Mouse (Mus musculus): ENCODE data around the gene Etv4. TPM values are rescaled to one million over a fixed set of nuclear protein-coding genes. Genes with fewer than 3 reads are reported as not detected.

The Etv4 gene
- polyA plus RNA-seq, 1 experiment from 2014 or later, result 8.7 TPM

DNA sequence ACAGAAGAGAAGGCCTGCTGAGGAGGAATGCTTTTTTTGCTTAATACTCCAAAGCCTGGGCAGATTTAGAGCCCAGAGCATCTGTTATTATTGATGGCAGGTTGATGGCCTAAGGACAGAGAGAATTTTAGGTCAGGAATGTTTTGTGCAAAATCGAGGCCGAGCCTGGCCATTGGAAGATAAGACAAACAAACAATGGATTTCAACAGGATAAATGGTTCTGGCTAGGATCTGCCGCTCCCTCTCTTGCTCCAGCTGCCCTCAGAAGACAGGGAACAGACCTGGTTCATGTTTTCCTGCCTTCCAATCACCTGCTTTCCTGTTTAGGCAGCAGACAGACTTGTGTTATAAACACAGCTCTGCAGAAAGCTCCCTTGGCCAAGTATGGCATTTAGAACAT is 55.9 kb downstream of the Etv4 start:
- H3K4me2 ChIP-seq (replicated peaks; ENCODE audit: low read depth, low read length), result no peak overlapping the region
- H3K9me3 ChIP-seq (ENCODE audit: control insufficient read depth, low read depth, low read length), result no peaks in the 10 kb centered on the region
- H3K27me3 ChIP-seq (ENCODE audit: control insufficient read depth, insufficient read depth, low read length), result no peaks in the 10 kb centered on the region
- no peaks in the 10 kb centered on the region for H3K36me3 ChIP-seq (ENCODE audit: control insufficient read depth, insufficient read depth, low read length)
- WGBS, result 15% methylated on average over 3 of the region's 3 CpGs
- peaks cover 4% of the 10 kb centered on the region for H3K4me1 ChIP-seq (ENCODE audit: control insufficient read depth, insufficient read depth, low read length)
- H3K9ac ChIP-seq (replicated peaks; ENCODE audit: low read depth, low read length), result no peak overlapping the region
- no peak for ATAC-seq (ENCODE audit: insufficient number of reproducible peaks, insufficient read depth, low FRiP score, low read depth)
- H3K4me3 ChIP-seq (ENCODE audit: low read depth, low read length), result no peak overlapping the region
- no peak overlapping the region for H3K27ac ChIP-seq (ENCODE audit: low read length)

- no peaks in the 10 kb centered on the region for H3K9me3 ChIP-seq (ENCODE audit: control insufficient read depth, low read depth, low read length)
- no peak overlapping the region for H3K9ac ChIP-seq (replicated peaks; ENCODE audit: low read depth, low read length)
- ATAC-seq (ENCODE audit: insufficient number of reproducible peaks, insufficient read depth, low FRiP score, low read depth), result no peak
- WGBS, result 46% methylated on average over 2 of the region's 2 CpGs
- H3K36me3 ChIP-seq (ENCODE audit: control insufficient read depth, insufficient read depth, low read length), result no peaks in the 10 kb centered on the region
- H3K4me2 ChIP-seq (replicated peaks; ENCODE audit: low read depth, low read length), result no peak overlapping the region
- no peaks in the 10 kb centered on the region for H3K27me3 ChIP-seq (ENCODE audit: control insufficient read depth, insufficient read depth, low read length)
- no peaks in the 10 kb centered on the region for H3K4me1 ChIP-seq (ENCODE audit: control insufficient read depth, insufficient read depth, low read length)
- no peak overlapping the region for H3K27ac ChIP-seq (ENCODE audit: low read length)
- no peak overlapping the region for H3K4me3 ChIP-seq (ENCODE audit: low read depth, low read length)
These were observed 58.4 kb downstream of the Etv4 start for GRCm38 (mm10) chr11:101726765-101727164.

- no peak overlapping the region for H3K27ac ChIP-seq (ENCODE audit: low read length)
- no peaks in the 10 kb centered on the region for H3K36me3 ChIP-seq (ENCODE audit: control insufficient read depth, insufficient read depth, low read length)
- H3K9ac ChIP-seq (replicated peaks; ENCODE audit: low read depth, low read length), result no peak overlapping the region
- 74% methylated on average over 8 of the region's 8 CpGs for WGBS
- no peak overlapping the region for H3K4me3 ChIP-seq (ENCODE audit: low read depth, low read length)
- H3K4me2 ChIP-seq (replicated peaks; ENCODE audit: low read depth, low read length), result no peak overlapping the region
- no peaks in the 10 kb centered on the region for H3K9me3 ChIP-seq (ENCODE audit: control insufficient read depth, low read depth, low read length)
- H3K27me3 ChIP-seq (ENCODE audit: control insufficient read depth, insufficient read depth, low read length), result no peaks in the 10 kb centered on the region
- no peak for ATAC-seq (ENCODE audit: insufficient number of reproducible peaks, insufficient read depth, low FRiP score, low read depth)
- no peaks in the 10 kb centered on the region for H3K4me1 ChIP-seq (ENCODE audit: control insufficient read depth, insufficient read depth, low read length)
These were observed 60.1 kb downstream of the Etv4 start for GRCm38 (mm10) chr11:101725043-101725442.

GRCm38 (mm10) chr11:101719986-101720520 is 65.1 kb downstream of the Etv4 start:
- Histone ChIP-seq H3K4me2 (replicated peaks; ENCODE audit: low read depth, low read length) (no peak overlapping the region), H3K27ac (ENCODE audit: low read length) (no peak overlapping the region), H3K36me3 (ENCODE audit: control insufficient read depth, insufficient read depth, low read length) (no peaks in the 10 kb centered on the region), H3K4me3 (ENCODE audit: low read depth, low read length) (no peak overlapping the region), H3K27me3 (ENCODE audit: control insufficient read depth, insufficient read depth, low read length) (no peaks in the 10 kb centered on the region), H3K9ac (replicated peaks; ENCODE audit: low read depth, low read length) (no peak overlapping the region), H3K4me1 (ENCODE audit: control insufficient read depth, insufficient read depth, low read length) (0 out of 2 replicates have a peak, but pooled peaks cover 5% of the 10 kb centered on the region), H3K9me3 (ENCODE audit: control insufficient read depth, low read depth, low read length) (no peaks in the 10 kb centered on the region)
- ATAC-seq (ENCODE audit: insufficient number of reproducible peaks, insufficient read depth, low FRiP score, low read depth), result no peak
- 76% methylated on average over 21 of the region's 21 CpGs for WGBS

Other genes with a start within 250 kb of the Etv4 start
- gene Brca1, start 233.4 kb downstream of the Etv4 start, polyA plus RNA-seq (2014; fragmentation: Nextera tagmentation; extraction: Ambion mirVana), result 14.7 and 18.2 TPM in 2 replicates
- 59.8 and 62.0 TPM in 2 replicates for gene Nbr1, start 233.2 kb downstream of the Etv4 start, polyA plus RNA-seq (2014; fragmentation: Nextera tagmentation; extraction: Ambion mirVana)
- gene Tmem106a, start 203.1 kb downstream of the Etv4 start, polyA plus RNA-seq (2014; fragmentation: Nextera tagmentation; extraction: Ambion mirVana), result 5.9 and 6.7 TPM in 2 replicates
- not detected in 2 replicates for gene Gm11634, start 186.1 kb downstream of the Etv4 start, polyA plus RNA-seq (2014; fragmentation: Nextera tagmentation; extraction: Ambion mirVana)
- gene Rdm1, start 158.2 kb downstream of the Etv4 start, polyA plus RNA-seq (2014; fragmentation: Nextera tagmentation; extraction: Ambion mirVana), result 38.3 and 47.5 TPM in 2 replicates
- 6.4 and 8.1 TPM in 2 replicates for gene Arl4d, start 119.8 kb downstream of the Etv4 start, polyA plus RNA-seq (2014; fragmentation: Nextera tagmentation; extraction: Ambion mirVana)
- 32.5 and 35.3 TPM in 2 replicates for gene Dhx8, start 52.5 kb downstream of the Etv4 start, polyA plus RNA-seq (2014; fragmentation: Nextera tagmentation; extraction: Ambion mirVana)
- gene Meox1, start 109.0 kb upstream of the Etv4 start, polyA plus RNA-seq (2014; fragmentation: Nextera tagmentation; extraction: Ambion mirVana), result 5.2 and 5.6 TPM in 2 replicates
- gene Sost, start 181.6 kb upstream of the Etv4 start, polyA plus RNA-seq (2014; fragmentation: Nextera tagmentation; extraction: Ambion mirVana), result not detected in 2 replicates
- gene Cfap97d1, start 198.9 kb upstream of the Etv4 start, polyA plus RNA-seq (2014; fragmentation: Nextera tagmentation; extraction: Ambion mirVana), result not detected in 2 replicates
- gene Dusp3, start 201.6 kb upstream of the Etv4 start, polyA plus RNA-seq (2014; fragmentation: Nextera tagmentation; extraction: Ambion mirVana), result 25.3 and 27.3 TPM in 2 replicates
- 7.1 and 9.4 TPM in 2 replicates for gene Mpp3, start 243.1 kb upstream of the Etv4 start, polyA plus RNA-seq (2014; fragmentation: Nextera tagmentation; extraction: Ambion mirVana)